Mouse (Mus musculus) layer of hippocampus, postnatal 10 days (tissue): ENCODE data around the gene Tox3. TPM values are rescaled to one million over a fixed set of nuclear protein-coding genes. Genes with fewer than 3 reads are reported as not detected.

Experiments used
- DNase-seq, 2 experiments: peaks; one replicate each; pipeline ENCODE4 v3.0.0; 2021; ENCODE audit warnings: low spot score in 2 of 2
- long read RNA-seq: library from polyadenylated mRNA; stranded (forward); transcript quantifications from one replicate; pipeline ENCODE4 v2.0.0, GENCODE M21; 2023
- total RNA-seq, 2 experiments: library from RNA; stranded (reverse); gene quantifications; 2 replicates each; pipeline ENCODE4 v1.2.3; 2021

Gene Tox3
- total RNA-seq: 10 to 100 TPM in 1 of 2 experiments, 1 to 10 TPM in 1; 9.9 to 10.3 TPM
- long read RNA-seq, partial matches to known transcripts: 1 of 3 reads
- long read RNA-seq, other reads (novel, unspliced or antisense): 2 of 3 reads

DNA sequence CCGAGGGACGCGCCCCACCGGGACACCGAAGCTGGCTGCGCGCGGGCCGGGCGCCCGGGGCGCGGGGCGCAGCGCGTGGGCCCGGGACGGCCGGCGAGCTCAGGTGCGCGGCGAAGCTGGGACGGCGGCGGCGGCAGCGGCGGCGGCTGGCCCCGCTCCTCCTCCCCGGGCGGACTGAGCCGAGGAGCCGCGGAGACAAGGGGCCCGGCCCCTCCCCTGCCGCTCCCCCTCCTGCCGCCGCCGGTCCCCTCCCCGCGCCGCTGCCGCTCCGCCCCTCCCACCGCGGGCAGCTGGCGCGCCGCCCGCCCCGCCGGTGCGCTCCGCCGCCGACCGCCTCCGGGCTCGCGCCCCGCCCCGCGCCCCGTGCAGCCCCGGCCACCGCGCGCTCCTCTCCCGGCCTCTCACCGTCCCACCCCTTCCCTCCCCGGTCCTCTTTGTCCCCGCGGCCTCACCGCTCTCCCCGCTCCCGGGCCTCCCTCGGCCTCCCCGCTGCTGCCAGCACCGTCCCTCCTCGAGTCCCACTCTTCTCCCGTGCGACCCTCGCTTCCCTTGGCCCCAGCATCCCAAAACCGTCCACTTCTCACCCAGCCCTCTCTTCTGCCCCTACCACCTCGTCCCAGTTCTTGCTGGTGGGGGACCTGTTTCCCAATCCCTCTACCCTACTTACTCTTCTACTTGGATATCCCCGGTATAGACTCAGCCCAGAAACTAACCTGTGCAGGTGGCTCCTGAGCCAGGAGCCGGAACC, at the start of gene Tox3:
TSS of gene Tox3 (minus strand) at position 166 of the 748 bp plus-strand sequence.
- peak; percentile 32 to 55 for DNase-seq

DNA sequence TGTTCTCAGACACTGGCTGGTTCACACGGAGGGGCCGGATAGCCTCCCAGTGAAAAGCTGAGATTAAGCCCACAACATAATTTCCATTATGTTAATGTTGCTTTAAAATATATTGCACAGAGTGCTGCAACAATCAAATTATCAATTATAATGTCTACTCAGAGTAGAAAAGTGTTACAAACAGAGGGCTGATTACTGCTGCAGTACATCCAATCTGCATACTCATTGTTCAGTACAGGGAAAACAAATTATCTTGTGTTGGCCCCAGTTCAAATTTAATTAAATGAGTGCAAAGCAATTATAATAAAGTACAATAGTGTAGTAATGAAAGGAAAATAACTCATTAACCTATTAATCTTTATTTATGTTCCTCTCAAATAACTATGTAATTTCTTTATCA, 44.5 kb upstream of the Tox3 start:
- no peak for DNase-seq

DNA sequence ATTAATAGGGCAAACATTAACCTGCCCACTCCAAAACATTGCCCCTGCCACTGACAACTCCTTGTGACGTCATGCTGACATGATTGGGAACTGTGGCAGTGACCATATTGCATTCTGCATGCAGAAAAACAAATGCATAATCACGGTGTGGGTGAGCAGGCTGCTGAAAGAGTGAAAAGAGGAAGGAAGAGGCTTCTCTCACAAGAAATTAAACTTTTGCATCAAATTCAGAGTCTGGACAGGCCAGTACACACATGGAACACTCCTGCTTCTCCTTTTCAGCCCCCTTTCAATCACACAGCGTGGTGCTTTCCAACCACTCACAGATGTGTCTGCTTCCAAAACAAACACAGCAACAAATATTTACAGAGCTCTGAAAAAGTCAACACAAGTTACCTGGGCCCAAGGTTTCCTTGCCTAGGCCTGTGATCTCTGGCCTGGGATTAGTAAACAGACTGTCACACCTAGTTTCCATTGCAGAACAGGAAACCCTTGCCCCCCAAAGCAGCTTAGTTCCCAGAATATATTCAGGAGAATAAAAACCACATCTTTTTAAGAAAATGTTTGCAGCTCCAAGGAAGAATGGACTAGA, 43.4 kb upstream of the Tox3 start:
- DNase-seq: no peak

DNA sequence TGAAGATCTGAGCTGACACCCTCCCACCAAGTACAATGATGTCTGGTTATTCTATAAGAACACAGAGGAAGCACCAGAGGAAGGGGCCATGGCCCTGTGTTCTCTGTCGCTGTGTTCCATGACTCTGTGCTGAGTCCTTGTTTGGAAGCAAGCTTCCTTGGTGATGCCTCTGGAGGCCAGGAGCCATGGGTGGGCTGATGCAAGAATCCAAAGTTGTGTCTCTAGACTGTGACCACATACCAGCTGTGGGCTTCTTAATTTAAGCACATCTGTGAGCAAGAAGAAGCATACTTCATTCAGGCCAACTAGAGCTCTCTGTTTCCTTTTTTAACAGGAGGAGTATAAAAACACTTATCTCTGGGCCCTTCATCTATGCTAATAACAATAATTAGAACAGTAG, 42.7 kb upstream of the Tox3 start:
- no peak for DNase-seq

DNA sequence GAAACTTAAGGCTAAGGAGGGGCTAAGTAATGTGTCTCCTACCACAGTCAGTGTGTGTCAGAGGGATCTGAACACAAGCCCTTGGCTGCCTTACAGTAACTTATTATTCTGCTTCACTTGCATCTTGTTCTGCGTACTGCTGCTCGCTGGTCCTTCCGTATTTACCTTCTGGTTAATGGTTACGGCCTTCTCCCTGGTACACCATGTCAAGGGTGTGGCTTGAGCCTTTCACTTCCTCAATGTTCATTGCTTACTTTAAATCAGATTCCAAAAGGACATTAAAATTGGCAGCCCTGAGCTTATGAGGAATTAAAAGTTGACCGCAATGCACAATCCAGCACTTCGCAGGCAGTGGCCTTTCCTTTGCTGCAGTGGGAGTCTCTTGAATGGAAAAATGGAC, 30.9 kb upstream of the Tox3 start:
- DNase-seq: no peak

DNA sequence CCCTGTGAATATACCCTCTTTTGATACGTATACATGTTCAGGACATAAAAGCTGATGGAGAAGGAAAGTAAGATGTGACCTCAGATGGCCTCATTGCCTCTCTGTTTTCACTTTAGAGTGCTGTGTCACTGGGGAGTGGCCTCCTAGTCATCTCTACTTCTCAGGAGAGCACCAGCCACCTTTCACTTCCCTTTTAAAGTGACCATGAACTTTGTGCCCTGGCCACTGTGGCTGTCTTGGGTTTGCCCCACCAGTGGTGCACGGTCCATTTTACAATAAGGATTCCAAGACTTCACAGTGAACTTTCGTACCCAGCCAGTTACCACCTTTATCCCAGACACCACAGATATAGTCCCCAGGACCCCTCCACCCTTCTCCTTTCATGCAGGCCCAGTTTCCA, 29.9 kb upstream of the Tox3 start:
- DNase-seq: no peak

DNA sequence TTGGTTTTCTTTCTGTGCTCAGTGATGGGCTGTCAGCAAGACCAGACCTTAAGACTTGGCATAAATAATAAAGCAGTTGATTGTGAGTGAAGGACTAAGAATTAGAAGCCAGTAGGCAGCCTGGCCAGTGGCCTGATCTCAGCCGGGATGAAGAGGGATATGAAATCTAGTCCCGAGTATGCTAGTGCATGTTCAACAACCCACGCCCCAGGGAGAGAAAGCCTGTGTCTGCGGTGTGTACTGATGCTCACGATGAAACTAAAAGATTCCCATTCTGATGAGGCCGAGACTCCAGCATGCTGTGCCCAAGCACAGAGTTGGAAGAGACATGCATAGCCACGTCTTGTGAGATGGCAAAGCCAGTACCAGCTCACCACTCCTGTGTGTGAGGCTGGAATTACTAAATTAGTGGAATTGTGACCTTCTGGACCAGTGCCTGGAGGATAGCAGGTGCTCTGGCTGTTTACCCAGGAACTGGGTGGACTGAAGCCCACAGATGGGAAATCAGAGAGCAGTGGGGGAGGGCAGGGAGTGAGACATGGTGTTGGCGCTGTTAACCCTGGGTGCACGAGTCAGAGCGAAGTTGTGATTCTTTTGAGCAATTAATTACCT, 23.6 kb upstream of the Tox3 start:
- peak; percentile 52 to 60 for DNase-seq

DNA sequence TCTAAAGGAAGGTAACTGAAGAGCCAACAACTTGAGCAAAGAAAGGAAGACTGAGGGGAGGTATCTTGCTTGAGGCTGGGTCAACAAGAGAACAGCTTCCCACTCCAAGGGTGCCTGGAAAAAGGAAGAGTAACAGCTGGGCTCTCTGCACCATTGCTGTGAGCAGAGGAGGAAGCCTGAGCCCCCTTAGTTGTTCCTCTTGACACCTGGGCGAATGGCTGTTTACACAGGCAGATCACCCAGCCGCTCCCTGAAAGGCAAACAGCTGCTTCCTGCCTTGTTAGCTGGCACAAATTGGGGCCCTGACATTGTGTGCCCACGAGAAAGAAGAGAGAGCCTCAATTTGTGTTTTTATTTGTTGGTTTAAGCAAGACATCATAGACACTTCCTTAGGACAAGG, 21.7 kb upstream of the Tox3 start:
- no peak for DNase-seq

DNA sequence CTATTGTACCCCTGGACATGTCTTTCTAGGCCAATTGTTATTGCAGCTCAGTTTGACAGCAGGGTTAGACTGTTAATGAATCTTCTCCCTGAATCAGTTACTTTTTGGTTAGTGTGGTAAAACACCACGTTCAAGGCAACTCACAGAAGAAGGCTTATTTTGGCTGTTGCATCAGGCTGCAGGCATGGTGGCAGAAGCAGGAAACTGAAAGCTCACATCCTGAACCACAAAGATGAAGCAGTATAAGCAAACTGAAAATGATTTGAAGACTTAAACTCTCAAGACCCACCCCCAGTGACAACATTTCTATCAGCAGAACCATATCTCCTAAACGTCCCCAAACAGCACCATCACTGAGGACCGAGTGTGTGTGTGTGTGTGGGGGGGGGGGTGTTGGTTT, 8.6 kb upstream of the Tox3 start:
- no peak for DNase-seq

DNA sequence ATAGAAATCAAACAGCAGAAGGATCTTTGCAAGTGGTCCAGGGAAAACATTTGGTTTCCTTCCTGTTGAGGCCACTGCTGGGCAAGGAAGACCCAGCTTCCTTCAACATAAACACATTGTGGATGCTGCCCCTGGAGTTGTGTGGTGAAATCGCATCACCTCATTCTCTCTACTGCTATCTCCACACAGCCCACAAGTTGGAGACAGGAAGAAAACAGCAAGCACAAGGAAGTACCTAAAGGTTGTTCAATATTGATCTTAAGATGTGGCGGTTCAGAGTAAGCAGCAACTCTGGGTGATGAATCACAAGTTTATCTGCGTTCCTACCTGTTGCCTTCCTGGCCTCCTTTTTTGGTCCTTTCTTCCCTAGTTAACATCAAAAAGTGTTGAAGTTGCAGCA, 6.6 kb upstream of the Tox3 start:
- no peak for DNase-seq

DNA sequence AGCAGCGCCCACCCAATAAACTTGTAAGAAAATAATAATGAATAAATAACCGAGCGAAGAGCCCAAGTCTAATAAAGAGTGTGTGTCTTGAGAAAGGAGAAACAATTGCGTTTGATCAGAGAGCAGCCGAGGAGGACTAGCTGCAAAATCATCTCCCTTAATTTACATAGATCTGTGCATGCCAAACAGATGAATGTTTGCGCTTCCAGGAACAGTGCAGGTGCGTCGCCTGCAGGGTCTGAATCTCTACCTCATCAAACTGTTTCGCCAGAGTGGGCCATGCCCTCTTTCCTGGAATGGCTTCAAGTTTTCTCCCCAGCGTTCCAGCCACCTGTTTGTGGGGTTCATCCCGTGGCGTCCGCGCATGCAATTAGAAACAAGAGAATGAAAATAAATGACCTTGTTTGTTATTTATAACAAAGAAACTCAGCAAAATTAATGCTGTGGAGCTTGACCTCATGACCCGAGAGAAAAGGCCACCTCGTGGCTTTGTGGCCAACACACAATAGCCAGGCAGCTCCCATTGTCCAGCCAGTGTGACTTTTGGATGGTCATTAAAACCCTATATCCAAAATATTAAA, 5.9 kb upstream of the Tox3 start:
- no peak for DNase-seq

DNA sequence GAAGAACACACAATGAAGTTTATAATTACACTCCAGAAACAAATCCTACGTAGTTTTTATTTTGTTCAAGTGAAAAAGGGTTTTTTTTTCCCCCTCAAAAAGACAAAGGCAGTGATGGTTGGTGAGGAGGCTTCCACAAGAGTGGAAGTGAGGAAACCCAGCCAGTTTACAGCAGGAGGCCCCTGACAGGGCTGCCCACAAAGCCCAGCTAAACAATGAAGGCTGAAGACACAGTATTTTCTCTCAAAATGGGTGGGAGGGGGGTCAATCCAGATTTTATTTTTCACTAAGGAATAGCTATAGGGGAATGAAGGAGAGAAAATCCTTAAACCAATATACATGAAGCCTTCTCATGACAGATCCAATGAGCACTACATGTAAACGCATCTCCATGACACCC, 5.4 kb upstream of the Tox3 start:
- no peak for DNase-seq

DNA sequence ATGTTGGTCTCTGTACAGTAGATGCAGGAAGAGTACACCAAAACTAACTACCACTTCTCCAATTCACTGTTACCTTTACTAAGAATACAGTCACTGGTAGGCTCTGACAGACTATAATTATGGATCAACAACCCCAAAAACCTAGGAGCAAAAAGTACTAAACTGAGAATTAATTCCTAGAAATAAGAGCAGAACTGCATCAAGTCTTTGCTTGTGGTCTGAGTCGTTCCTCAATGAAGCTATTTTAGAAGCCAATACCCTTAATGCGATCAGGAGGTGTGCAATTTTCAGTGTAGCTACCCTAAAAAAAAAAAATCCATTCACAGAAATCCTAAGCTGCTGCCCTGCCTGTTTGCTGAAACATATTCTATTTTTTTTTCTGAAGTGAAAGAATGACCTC, 4.8 kb upstream of the Tox3 start:
- DNase-seq: no peak

DNA sequence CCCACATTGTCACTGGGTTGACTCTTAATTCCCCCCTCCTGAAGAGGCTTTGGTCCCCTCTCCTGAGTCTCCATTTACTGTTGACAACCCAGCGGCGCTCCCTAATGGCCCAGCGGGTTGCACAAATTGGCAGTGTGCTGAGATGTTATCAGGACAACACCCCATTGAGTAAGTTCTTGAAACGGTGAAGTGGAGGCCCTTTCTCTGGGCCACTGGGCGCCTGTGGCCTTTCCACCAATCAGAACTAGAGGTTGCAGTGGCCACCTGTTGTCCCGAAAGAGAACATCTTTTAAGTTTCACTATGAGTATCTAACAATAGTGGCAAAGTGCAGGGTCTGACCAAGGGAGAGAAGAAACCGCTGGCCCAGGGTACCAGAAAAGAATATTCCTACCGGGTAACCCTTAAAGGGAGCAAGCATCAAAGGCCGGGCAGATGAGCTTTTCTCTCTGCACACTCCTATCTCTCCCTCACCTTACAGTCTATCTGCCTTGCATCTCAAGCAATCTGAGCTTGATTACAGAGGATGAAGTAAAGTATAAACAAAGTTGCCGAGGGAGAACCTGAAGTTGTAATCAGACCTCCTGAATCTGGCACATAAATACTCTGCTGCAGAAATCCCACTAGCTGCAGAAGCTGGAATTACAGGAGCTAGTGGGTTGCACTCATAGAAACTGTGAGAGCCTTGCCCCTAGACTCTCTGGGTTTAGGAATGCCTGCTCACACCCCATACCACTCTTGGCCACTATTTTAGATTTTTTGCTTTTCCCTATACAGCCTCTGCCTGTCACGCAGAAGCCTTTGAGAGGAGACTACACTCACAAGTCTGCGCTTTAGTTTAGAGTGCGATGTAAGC, 1.8 kb upstream of the Tox3 start:
- DNase-seq: peak in 1 of 2 experiments; percentile 19

DNA sequence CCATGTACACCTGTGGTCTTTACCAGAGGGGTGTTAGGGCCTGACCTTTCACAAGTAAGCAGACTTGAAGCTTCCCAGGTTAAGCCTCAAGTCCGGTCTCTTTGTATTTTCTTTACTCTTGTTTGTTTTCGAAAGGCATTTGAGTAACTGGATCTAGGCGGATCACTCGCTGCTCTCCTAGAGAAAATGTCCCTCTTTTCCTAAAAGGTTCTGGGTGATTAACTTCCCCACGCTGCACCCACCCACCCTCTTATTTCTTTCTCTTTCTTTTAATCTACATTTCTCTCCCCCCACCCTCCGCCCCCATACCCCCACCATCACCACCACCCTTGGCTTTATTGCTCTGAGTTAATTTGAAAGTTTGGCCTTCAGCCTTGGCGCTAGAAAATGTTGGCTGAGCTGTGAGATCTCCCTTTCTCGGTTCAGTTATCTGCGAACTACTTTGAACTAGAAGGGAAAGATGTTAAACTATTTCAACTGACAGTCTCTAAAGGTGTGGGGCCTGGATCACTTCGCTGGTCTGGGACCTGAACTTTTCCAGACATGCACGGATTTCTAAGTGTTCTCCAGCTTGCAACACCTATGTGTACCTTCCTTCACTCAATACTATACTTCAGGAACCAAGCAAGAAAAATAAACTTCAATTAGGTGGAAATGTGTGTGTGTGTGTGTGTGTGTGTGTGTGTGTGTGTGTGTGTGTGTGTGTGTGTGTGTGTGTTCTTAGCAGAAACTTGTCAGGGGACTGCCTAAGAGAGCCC, 962 bp upstream of the Tox3 start:
- DNase-seq: no peak

DNA sequence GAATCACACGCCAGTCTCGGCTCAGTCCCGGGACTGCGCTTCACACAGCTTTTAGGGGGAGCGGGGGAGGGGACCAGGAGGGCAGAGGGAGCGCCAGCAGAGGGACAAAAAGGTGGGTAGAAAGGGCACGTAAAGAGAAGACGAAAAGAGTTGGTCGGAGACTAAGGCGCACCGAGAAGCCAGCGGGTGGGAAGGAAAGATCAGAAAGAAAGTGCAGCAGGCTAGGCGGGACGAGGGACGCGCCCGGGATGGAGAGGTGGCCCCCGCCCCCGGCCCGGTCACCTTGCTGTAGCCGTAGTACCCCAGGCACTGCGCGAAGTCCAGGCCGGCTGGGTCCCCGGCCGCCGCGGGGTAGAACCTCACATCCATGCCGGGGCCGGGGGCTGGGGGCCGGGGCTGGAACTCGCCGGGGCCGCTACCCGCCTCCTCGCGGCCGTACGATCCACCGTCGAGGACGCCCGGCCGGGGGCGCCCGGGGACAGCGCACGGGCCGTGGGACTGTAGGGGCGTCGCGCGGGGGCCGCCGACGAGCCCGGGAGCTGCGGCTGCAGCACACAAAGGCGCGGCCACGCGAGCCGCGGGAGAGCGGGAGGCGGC, 464 bp downstream of the Tox3 start:
- peak; percentile 24 to 45 for DNase-seq

DNA sequence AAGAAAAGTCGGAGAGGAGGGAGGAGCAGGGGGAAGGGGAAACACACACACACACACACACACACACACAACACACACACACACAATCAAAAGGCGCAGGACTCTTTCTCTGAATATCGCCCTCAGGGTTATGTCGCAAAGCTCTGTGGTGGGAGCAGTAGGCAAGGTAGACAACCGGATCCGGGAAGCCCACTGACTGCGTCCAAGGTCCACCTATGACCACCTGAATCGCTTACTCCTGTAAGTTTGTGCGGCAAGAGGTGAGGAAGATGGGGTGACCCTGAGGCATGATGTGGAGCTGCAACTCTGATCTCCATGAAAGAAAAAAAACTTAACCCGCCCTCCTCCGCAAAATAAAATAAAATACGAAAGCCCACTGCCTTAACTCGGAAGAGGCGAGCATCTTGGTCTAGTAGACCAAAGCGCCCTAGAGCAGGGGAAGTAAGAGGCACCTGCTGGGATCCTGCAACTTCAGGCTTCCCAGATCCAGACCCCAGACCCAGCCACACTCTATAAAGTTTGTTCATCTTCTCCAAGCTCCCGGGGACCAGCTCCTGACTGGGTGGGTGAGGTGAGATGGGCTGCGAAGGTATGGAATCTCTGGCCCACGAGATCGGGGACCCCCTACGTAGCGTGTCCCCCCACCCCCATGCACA, 1.1 kb downstream of the Tox3 start:
- no peak for DNase-seq

DNA sequence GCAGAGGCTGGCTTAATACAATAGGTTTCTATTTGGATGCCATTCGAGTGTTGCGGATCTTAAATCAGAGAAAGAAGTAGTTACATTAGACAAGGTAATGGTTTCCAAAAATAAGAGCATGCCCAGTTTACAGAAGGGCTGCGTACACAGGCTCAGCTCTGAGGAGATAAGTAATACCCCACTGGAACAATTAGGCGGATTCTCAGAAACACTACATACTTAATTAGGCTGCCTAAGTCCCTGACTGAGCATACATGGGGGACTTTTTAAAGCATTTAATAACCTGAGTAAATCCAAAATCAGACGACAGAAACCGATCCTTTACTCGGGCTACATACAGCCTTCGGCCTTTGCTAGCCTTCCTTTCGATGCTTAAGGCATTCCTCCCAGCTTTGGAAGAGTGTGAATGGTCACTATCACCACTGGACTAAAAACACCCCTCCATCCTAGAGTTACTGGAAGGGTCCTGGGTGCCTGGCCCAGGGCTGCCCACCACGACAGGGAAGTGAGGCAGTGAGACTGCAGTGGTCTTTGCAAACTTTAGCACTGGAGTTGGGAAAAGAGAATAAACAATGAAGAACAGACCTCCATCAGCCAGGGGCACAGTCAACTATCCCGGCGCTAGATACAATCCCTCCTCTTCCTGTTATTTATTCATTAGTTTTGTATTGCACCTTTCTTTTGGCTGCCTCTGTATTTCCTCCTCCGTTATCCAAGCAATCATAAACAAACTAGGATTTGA, 1.8 kb downstream of the Tox3 start:
- DNase-seq: no peak
